Mouse (Mus musculus) right cerebral cortex, postnatal 36 days (tissue): ENCODE results near the gene U2af2.

Experiments used
- DNase-seq, 2 experiments: peaks; one replicate each; pipeline ENCODE4 v3.0.0; 2022; ENCODE audit warnings: low spot score in 2 of 2, mixed read lengths in 1 of 2

The U2af2 gene

GRCm38 (mm10) chr7:5037026-5037425 is 24.9 kb upstream of the U2af2 start:
- no peak for DNase-seq

GRCm38 (mm10) chr7:5037467-5037866 is 24.5 kb upstream of the U2af2 start:
- DNase-seq: no peak

GRCm38 (mm10) chr7:5038109-5038732 is 23.7 kb upstream of the U2af2 start, which contains the start of gene Zfp784:
TSS of gene Zfp784 (minus strand) at chr7:5038446.
- DNase-seq: peak; percentile 83 to 86

- no peak for DNase-seq
Observed at GRCm38 (mm10) chr7:5038940-5039339, 23.0 kb upstream of the U2af2 start.

GRCm38 (mm10) chr7:5044981-5045380 is 17.0 kb upstream of the U2af2 start:
- no peak for DNase-seq

- no peak for DNase-seq
Observed at GRCm38 (mm10) chr7:5046112-5046511, 15.8 kb upstream of the U2af2 start.

- no peak for DNase-seq
Observed at GRCm38 (mm10) chr7:5047313-5047712, 14.6 kb upstream of the U2af2 start.

GRCm38 (mm10) chr7:5051193-5052192 is 10.4 kb upstream of the U2af2 start, which contains the start of gene Zfp580:
TSS of gene Zfp580 (plus strand) at chr7:5051538.
- DNase-seq: peak in 1 of 2 experiments; percentile 63

- DNase-seq: no peak
Observed at GRCm38 (mm10) chr7:5052438-5052837, 9.5 kb upstream of the U2af2 start.

GRCm38 (mm10) chr7:5052931-5053343 is 9.0 kb upstream of the U2af2 start:
- no peak for DNase-seq

- no peak for DNase-seq
Observed at GRCm38 (mm10) chr7:5053456-5054179, 8.3 kb upstream of the U2af2 start.

GRCm38 (mm10) chr7:5056651-5057263 is 5.2 kb upstream of the U2af2 start:
- DNase-seq: peak; percentile 44 to 53

GRCm38 (mm10) chr7:5057381-5057780 is 4.6 kb upstream of the U2af2 start:
- DNase-seq: no peak

- no peak for DNase-seq
Observed at GRCm38 (mm10) chr7:5057804-5058203, 4.1 kb upstream of the U2af2 start.

- no peak for DNase-seq
Observed at GRCm38 (mm10) chr7:5058631-5059030, 3.3 kb upstream of the U2af2 start.

GRCm38 (mm10) chr7:5059421-5059820 is 2.5 kb upstream of the U2af2 start:
- DNase-seq: no peak

GRCm38 (mm10) chr7:5060239-5060731 is 1.7 kb upstream of the U2af2 start:
- DNase-seq: peak; percentile 73 to 76

GRCm38 (mm10) chr7:5060944-5061773 is 784 bp upstream of the U2af2 start:
- peak; percentile 97 for DNase-seq

- DNase-seq: no peak
Observed at GRCm38 (mm10) chr7:5062360-5063001, 538 bp downstream of the U2af2 start.

- DNase-seq: no peak
Observed at GRCm38 (mm10) chr7:5064886-5065285, 2.9 kb downstream of the U2af2 start.
